Mouse (Mus musculus): ENCODE results near the gene Celf3. TPM values are rescaled to one million over a fixed set of nuclear protein-coding genes. Genes with fewer than 3 reads are reported as not detected.

Gene Celf3
- total RNA-seq, 2 experiments from 2014 or later, result 0.27 TPM; not detected in 1

DNA sequence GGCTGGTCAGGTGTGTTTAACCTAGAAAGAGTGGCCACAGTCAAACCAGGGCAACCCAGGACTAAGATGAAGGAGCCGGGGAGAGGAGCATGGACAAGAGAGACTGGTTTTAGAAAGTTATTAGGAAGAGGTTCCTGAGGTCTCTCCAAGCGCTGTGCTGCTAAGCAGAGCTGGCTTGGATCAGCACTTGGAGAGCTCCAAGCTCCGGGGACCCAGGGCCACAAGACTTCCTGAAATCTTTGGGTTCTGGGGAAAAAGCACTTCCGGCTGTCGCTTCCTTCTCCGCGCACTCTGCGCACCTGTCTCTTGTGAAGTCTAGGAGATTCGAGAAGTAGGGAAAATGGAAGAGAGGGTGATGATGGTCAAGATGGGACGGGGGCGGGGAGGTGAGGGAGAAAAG is 1.5 kb downstream of the Celf3 start:
- DNase-seq (ENCODE audit: low spot score in 2 of 2), result no peak

DNA sequence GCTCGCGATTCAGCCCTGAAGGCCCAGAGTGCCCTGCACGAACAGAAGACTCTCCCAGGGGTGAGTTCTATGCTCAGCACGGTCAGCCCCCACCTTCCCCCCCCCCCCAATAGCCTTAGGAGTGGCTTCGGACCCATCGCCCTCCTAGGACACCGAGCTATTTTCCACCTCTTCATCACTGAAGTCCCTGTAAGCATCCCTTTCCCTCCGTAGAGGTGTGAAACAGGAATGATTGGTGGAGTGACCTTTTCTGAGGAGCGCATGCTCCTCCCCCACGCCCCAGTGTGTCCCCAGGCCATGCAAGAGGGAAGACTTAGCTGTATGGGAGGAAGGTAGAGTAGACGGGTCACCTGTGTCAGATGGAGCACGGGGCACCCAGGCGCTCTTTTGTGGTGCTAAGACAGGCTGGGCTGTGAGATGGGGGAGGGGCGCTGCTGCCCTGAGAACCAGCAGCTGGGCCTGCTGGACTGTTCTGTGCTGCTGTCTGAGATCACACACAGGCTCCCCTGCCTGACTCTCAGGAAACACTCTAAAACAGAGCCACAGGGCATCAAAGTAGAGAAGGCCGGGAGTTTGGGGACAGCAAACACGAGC is 2.3 kb downstream of the Celf3 start, which contains the start of gene Riiad1:
Gene Riiad1 (minus strand): TSS at position 51 of the 594 bp plus-strand sequence.
- no peak for DNase-seq (ENCODE audit: low spot score in 2 of 2)

DNA sequence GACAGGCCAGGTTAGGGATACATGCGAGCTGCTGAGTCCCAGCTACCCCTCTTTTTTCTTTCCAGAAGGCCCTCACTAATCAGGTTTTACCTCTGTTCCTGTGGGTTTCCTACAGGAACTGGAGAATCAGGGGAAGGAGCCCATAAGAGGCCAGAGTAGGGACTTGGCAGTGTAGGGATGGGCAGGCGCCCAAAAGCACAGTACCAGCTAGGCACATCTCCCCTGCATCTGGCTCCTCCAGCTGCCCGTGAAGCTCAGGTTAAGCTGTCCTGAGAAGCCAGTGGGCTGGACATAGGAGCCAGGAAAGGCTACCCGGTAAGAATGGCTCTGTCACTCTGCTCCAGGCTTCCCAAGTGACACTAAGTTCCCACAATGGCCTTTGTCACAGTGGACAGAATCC is 3.3 kb downstream of the Celf3 start:
- no peak for DNase-seq (ENCODE audit: low spot score in 2 of 2)

DNA sequence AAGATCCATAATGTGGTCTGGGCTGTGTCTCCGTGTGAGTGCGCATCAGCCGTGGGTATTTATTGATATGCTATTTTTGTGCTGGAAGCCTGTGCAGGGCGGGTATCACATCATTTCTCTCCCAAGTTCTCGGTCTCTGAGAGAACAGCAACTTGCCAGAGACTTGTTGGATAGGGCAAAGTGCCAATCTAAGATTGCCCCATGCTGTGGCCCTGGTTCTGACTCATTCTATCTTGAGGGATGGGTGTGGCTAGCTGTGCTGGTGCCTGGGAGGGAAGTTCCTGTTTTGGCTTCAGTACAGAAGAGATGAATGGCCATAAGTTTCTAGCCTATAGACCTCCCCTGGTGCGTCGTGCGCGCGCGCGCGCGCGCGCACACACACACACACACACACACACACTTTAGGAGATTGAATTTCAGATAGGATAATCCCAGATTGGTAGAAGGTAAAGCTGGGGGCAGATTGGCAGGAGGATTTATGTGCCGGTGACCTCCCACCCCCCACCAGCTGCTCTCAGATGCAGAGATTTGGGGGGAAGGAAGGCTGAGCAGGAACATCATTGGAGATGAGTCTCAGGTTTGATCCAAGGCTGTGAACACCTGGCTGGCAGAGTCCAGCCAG is 4.8 kb downstream of the Celf3 start:
- no peak for DNase-seq (ENCODE audit: low spot score in 2 of 2)

GRCm38 (mm10) chr3:94483790-94484439 is 5.8 kb downstream of the Celf3 start:
- DNase-seq (ENCODE audit: low spot score in 2 of 2), result no peak

GRCm38 (mm10) chr3:94485922-94486321 is 7.8 kb downstream of the Celf3 start:
- no peak for DNase-seq (ENCODE audit: low spot score in 2 of 2)

GRCm38 (mm10) chr3:94487581-94487980 is 9.5 kb downstream of the Celf3 start:
- no peak for DNase-seq (ENCODE audit: low spot score in 2 of 2)

DNA sequence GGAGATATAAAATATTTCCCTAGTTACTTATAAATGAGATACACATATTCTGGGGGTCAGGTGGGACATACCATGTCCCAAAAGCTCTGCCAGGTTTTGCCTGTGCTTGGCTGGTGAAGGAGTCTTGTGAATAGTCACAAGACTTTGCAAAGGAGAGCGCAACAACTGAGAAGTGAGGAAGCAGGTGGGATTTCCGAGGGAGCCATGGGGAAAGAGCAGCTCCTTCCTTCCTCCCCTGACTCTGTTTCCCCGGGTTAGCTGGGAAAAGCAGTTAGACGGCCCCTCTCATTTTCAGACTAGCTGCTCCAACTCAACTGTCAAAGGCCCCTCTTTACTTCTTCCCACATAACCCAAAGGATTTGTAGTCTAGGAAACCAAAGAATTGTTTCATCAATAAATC is 19.1 kb downstream of the Celf3 start:
- DNase-seq (ENCODE audit: low spot score in 2 of 2), result no peak

- DNase-seq (ENCODE audit: low spot score in 2 of 2), result peak in 1 of 2 experiments; percentile 10
These were observed 24.1 kb downstream of the Celf3 start for GRCm38 (mm10) chr3:94502243-94502642.

- DNase-seq (ENCODE audit: low spot score in 2 of 2), result no peak
These were observed 28.6 kb downstream of the Celf3 start for GRCm38 (mm10) chr3:94506664-94507063.

GRCm38 (mm10) chr3:94526731-94527130 is 48.6 kb downstream of the Celf3 start:
- DNase-seq (ENCODE audit: low spot score in 2 of 2), result no peak

DNA sequence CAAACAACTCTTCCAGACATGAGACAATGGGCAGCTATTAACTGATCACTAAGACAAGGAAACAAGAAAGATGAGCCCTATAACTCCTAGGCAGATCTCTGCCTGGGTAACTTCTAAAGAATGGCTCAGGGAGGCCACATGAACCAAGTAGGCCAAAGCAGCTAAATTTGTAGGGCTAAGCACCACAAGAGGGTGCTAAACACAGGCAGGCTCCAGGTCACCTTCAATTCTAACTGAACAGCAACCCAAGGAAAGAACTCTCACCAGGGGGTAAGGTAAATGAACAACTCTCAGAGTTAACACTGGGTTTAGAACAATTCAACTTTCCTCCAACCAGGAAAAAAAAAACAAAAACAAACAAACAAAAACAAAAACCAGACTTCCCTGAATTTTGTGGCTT is 55.9 kb downstream of the Celf3 start:
- peak in 1 of 2 experiments; percentile 15 for DNase-seq (ENCODE audit: low spot score in 2 of 2)

GRCm38 (mm10) chr3:94537187-94537586 is 59.1 kb downstream of the Celf3 start:
- no peak for DNase-seq (ENCODE audit: low spot score in 2 of 2)

Other genes with a start within 250 kb of the Celf3 start
- gene Gm4778, start 214.3 kb upstream of the Celf3 start, total RNA-seq (2021), result not detected
- gene Them4, start 168.2 kb upstream of the Celf3 start, total RNA-seq (2021), result 1 to 10 TPM; 6.6 to 6.8 TPM
- under 1 TPM in 1 of 2 experiments, not detected in 1; 0.21 TPM for gene Them5, start 136.2 kb upstream of the Celf3 start, total RNA-seq (2021)
- gene C2cd4d, start 115.9 kb upstream of the Celf3 start, total RNA-seq (2021), result under 1 TPM; 0.47 to 0.64 TPM
- 10 to 100 TPM; 21.5 to 22.9 TPM for gene Rorc, start 105.5 kb upstream of the Celf3 start, total RNA-seq (2021)
- gene Lingo4, start 79.8 kb upstream of the Celf3 start, total RNA-seq (2021), result under 1 TPM; 0.34 to 0.39 TPM
- 10 to 100 TPM; 11.0 to 14.0 TPM for gene Tdrkh, start 65.0 kb upstream of the Celf3 start, total RNA-seq (2021)
- 10 to 100 TPM; 51.7 to 53.1 TPM for gene Mrpl9, start 35.0 kb upstream of the Celf3 start, total RNA-seq (2021)
- not detected for gene Oaz3, start 34.4 kb upstream of the Celf3 start, total RNA-seq (2021)
- 1 to 10 TPM; 6.1 to 8.0 TPM for gene Riiad1, start 2.0 kb downstream of the Celf3 start, total RNA-seq (2021)
- 10 to 100 TPM; 37.9 to 40.2 TPM for gene Snx27, start 104.4 kb downstream of the Celf3 start, total RNA-seq (2021)
- not detected for gene Gm10972, start 164.8 kb downstream of the Celf3 start, total RNA-seq (2021)
- gene Tuft1, start 180.6 kb downstream of the Celf3 start, total RNA-seq (2021), result 1 to 10 TPM; 1.6 to 1.8 TPM
- 1 to 10 TPM; 1.6 to 2.4 TPM for gene Selenbp2, start 215.3 kb downstream of the Celf3 start, total RNA-seq (2021)

All from gastrocnemius, postnatal 4 days (tissue).